Mouse (Mus musculus) lung, postnatal 25 days (tissue): ENCODE data around the gene B3gnt9.
"Not testable (repeated sequence)": the region's sequence is repeated elsewhere in the genome, so short reads cannot be mapped to it uniquely, and the experiment has no call there.

Experiments
- DNase-seq: peaks from one replicate; pipeline ENCODE4 v3.0.0; 2022; ENCODE audit warnings: low spot score

Gene B3gnt9

GRCm38 (mm10) chr8:105254966-105255350, at the start of gene B3gnt9:
B3gnt9 (minus strand) TSS chr8:105255153.
- peak; percentile 75 for DNase-seq

DNA sequence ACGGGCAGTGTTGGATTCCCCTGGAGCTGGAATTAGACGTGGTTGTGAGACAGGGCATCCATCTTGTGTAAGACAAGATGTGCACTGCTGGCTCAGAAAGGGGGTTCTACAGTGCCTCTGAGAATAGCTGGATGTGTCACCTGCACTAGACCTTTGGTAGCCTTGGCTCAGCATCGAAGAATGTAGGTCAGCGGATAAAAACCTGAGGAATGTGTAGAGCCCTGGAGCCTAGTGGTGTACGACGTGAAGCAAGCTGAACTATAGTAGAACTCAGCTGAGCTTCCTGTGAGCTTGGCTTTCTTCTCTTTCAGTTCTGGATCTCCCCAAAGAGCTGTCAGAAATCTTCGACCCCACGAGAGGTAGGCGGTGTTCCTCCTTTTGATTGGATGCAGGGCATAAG, 48.9 kb upstream of the B3gnt9 start:
- no peak for DNase-seq

DNA sequence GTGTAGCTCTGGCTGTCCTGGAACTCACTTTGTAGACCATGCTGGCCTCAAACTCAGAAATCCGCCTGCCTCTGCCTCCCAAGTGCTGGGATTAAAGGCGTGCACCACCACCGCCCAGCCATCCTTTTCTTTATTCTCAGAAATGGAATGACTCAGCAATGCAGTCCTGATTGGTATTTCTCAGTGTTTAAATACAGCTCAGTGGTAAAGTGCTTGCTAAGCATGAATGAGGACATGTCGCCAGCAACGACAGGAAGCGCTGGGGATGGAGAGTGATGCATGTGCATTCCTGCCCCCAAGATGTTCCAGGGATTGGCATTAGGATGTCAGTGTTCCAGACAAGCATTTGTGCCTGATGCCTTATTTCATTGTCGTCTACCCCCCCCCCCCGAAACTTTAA, 48.4 kb upstream of the B3gnt9 start:
- no peak for DNase-seq

DNA sequence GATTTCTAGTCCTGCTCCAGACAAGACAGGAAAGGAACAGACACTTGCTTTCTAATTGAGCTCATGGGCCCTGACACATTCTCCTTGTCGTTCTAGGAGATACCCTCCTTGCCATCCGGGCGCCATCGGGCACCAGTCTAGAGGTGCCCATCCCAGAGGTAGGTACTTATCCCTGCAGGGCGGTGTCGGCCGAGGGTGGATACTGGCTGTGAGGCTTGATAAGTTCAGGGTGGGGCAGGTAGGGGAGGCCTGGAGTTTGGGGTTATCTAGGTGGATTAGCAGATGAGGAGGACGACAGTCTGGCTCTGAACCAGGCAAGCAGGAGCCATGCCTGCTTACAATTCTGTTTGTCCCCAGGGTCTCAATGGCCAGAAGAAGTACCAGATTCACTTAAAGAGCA, 45.0 kb upstream of the B3gnt9 start:
- DNase-seq = no peak

DNA sequence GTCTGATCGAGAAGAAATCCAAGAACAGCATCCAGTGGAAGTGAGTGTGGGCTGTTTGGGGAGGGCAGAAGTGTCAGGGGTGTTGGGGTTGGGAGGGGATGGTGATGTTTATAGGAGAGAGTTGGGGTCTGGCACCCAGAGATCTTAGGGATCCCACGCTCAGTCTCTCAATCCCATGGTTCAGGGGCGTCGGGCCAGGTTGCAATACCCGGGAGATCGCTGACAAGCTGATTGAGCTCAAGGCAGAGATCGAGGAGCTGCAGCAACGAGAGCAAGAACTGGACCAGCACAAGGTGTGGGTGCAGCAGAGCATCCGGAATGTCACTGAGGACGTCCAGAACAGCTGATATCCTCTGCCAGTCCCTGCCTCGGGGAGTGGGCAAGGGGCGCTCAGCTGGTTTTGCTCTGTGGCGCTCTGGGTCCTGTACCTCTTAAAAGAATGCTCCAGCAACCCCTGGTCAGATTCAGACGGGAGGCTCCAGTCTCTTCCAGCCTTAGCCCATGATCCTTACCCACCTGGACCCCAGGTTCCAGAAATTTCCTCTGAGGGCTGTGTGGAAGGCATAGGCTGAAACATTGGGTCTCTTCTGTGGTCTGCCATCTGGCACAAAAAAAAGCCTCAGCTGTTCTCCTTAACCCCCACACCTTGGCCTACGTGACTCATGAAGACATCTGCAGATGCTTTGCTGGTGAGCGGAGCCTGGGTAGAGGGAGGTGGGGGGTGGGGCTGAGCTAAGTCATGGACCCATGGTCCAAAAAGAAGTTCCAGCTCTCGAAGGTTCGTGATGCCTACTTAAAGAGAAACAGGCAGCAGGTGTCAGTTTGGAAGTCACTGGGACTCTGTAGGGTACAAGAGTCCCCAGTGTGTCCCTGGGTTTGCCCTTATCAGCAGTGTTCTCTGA, 43.6 kb upstream of the B3gnt9 start:
- no peak for DNase-seq

DNA sequence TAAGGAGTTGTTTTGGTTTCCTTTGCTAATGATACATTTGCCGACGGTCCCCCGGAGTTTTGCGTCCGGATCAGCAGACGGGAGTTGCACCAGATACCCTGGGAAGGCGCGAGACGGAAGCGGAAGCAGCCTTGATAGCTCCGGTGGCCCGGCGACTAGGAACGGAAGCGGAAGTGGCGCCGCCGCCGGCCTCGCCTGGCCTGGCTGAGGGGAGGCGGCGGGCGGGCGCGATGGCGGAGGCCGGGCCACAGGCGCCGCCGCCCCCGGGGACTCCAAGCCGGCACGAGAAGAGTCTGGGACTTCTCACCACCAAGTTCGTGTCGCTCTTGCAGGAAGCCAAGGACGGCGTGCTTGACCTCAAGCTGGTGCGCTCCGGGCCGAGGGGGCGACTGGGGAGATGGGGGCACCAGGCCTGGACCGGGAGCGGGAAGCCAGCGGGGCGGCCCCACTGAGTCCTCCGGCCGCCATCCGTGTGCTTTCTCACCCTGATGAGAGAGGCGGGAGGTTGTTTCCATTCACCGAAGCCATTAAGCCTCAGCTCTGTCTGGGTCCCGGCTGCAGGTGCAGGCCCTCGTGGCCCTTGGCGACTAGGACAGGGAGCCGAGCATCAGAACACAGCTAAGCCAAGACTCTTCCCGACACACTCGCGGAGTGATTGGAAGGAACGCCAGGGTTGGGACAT, 42.7 kb upstream of the B3gnt9 start, which contains the start of gene E2f4:
Gene E2f4 (plus strand): TSS at position 153 of the 682 bp plus-strand sequence.
- DNase-seq = peak; percentile 95

GRCm38 (mm10) chr8:105295895-105296573, 41.1 kb upstream of the B3gnt9 start, which contains the start of gene Exoc3l:
Exoc3l (minus strand) TSS chr8:105296101.
- peak; percentile 48 for DNase-seq

DNA sequence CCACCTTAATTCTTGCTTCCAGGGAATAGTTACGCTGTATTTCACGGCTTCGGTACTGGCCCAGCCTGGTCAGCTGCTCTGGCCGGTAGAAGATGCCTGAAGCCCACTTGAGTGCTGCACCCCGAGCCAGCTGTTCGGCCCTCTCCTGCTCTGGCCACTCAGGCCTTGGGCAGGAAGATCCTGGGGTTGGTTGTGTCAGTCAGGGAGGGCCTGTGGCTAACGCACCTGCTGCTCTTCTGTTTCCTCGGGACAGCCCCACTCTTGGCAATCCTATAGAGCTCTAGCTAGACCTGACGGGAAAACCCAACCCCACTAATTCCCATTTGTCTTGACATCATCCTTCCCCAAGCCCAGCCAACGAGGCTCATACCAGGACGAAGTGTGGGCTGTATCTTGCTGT, 40.3 kb upstream of the B3gnt9 start:
- no peak for DNase-seq

DNA sequence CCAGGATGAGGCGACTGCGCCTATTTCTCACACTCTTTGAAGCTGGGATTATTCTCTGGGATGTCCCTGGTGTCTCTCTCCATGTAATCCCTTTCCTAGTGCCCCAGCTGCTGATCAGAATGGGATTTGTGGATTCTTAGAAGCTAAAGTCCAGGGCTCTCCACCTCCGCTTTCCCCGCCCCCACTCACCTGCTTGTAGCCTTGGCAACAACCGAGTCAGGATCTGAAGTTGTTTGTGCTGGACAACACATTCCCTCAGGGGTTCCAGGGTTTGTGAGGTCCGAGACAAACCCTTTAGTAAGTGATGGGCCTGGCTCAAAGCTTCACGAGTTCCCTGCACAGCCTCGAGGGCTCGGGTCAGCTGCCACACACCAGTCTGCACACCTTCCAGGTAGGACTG, 39.8 kb upstream of the B3gnt9 start:
- DNase-seq = no peak

- DNase-seq = no peak
Measured at GRCm38 (mm10) chr8:105293405-105293804, 38.5 kb upstream of the B3gnt9 start.

DNA sequence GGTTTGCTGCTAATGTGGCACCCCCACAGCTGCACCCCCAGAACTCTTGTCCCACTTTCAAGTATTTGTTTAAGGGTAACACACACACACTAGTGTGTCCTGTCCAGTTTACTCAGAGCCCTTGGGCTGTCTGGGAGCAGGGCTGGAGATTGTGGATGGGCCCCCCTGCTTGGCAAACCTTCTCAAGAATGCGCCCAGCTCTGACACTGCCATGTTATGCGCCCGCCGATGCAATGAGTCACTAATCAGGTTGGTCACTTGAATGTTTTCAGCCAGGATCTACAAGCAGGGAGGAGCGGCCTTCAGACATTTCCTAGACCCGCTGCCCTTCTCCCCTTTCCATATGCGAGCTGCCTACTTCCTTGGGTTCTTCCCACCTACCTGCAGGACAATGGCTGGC, 37.5 kb upstream of the B3gnt9 start:
- no peak for DNase-seq

- DNase-seq = not testable (repeated sequence)
Measured at GRCm38 (mm10) chr8:105291802-105292201, 36.8 kb upstream of the B3gnt9 start.

- not testable (repeated sequence) for DNase-seq
Measured at GRCm38 (mm10) chr8:105291364-105291763, 36.4 kb upstream of the B3gnt9 start.

DNA sequence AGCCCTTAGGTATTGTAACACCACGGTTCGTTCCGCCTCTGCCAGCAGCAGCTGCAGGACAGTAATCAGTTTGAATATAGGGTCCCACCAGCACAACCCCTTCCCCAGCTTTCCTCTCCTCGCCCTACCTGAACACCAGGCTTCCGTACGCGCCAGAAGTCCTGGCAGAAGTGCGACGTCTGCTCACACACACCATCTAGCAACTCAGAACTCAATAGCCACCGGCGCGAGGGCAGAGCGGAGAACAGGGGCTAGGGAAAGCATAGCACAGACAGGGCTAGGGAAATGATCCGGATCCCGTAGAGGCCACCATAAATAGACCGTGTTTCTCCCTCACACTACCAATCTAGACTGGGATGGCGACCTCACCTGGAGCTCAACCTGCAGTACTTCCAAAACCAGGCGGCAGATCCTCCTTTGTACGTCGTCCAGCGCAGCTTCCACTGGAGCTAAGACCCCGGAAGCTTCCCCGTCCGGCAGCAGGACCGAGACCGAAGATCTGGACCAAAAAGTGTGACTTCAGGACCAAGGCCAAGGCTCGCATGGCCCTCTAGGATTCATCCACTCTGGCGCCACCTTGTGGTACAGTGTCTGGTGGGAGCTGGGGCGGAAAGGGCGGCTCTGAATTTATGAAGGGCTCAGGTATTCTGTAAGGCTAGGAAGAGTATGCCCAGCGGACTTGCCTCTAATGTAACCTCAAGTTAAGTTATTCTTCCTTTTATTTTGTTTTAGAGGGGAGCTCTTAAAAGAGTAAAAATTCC, 35.8 kb upstream of the B3gnt9 start:
- DNase-seq = peak; percentile 92

DNA sequence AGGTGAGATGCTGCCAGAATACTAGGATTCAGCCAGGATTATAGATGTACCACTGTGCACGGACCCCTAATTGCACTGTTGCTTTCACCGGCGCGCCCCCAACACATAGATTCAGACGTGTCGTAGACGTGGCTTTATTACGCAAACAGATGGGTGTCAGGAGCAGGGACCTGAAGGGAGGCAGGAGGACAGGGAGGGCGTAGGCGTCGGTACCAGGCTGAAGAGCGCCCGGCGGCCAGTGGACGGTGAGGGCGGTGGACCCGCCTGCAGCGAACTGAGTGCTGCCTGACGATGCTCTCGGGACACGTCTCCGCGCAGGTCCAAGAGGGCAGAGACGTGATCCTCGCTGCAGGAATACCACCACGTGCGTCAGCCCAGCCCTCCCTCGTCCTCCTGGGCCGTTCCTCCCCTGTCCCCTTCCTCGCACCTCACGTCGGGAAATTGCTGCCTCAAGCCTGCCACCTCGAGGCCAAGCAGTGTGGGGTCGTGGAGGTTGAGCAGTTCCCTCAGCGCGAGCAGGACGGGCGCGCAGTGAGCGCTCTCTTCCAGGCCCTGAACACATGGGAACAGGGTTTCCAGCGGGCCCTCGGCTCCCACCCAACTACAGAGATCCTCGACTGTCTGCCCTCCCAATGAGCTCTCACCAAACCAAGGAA, 35.0 kb upstream of the B3gnt9 start, which contains the start of gene 4931428F04Rik:
Gene 4931428F04Rik (minus strand): TSS at position 60 of the 656 bp plus-strand sequence.
- DNase-seq = no peak

- peak; percentile 93 for DNase-seq
Measured at GRCm38 (mm10) chr8:105288958-105289732, 34.2 kb upstream of the B3gnt9 start.

DNA sequence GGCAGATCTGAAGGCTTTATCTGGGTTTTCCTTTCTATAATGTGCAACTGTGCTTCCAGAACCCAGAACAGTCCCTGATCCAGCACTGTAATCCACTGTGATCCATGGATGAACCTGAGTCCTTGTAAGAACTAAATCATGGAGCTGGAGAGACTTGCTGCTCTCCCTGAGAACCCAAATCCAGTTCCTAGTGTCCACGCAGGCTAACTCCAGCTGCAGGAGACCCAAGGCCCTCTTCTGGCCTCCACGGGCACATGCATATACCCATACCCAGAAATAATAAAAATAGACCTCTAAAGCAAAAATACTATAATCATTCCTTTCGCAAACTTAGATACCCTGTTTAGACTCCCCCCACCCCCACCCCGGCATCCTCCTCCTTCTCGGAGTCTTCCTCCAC, 33.3 kb upstream of the B3gnt9 start:
- DNase-seq = no peak

- DNase-seq = no peak
Measured at GRCm38 (mm10) chr8:105286907-105287306, 32.0 kb upstream of the B3gnt9 start.

DNA sequence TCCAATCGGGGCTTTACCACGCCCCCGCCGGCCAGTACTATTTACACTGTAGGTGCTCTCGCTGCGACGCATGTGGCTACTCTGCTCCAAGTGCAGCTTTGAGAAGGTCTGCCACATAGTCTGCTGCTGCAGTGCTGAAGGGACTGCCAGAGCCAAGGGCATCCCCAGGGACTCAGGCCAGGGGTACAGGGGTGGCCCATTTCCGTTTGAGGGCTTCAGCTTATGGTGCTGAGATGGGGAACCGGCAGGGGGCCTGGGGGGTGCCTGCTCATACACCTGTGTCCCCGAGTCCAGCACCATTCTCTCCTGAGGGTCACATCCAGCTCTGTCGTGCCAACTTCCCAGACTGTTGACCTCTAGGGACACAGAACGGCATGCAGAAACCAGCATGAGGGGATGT, 30.6 kb upstream of the B3gnt9 start:
- no peak for DNase-seq

DNA sequence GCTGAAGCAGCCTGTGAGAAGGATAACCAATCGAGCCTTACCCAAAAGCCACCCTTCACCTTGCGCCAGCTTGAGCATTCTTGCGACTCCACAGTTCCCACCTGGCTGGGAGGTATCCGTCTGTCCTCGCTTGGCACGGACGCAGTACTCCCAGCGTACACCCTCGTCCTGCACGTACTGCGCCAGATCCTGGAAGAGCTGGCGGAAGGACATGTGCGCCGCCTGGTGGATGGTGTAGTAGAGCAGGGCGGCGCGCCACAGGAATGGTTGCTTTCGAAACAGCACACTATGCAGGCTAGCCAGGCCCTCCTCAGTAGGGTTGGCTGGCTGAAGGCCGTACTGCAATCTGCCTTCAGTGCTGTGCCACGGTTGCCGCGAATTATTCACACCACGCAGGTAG, 28.1 kb upstream of the B3gnt9 start:
- DNase-seq = no peak
